Mouse (Mus musculus): ENCODE results near the gene Phxr2.

Gene Phxr2

DNA sequence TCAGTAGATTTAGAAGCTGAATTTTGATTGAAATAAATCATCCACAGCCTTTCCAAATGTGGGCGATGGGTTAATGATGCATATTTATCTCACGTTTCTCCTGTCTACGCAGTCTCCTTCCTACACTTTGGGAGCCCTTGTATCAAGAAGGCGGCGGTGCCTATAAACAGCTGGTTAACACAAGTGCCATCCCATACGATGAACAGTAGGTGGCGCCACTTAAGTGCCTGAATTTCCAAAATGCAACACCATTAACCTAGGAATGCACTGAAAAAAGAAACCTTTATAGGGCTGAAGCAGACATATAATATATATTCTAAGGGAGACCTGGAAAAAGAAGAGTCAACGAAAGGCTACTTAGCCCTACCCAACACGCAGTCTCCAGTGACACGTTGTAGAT, 28.8 kb downstream of the Phxr2 start:
- no peak for DNase-seq (ENCODE audit: extremely low read depth, insufficient read length, low spot score)

DNA sequence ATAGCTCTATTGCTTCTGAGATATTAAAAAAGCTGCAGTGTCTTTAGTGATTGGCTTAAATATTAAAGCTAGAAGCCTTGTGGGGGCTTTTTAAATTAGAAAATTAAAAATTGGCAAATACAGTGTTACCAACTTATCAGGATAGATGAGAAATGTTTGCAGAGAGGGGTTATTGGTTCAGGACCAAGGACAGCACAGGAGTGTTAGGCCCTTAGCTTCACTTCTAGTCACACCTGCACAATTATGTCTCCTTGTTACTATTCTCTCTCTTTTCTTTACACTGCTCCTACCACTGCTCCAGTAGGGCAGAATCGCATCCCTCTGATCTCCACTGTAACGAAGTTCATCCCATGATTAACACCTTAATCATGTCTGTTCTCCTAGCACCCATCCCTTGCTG, 31.0 kb downstream of the Phxr2 start:
- no peak for DNase-seq (ENCODE audit: extremely low read depth, insufficient read length, low spot score)

DNA sequence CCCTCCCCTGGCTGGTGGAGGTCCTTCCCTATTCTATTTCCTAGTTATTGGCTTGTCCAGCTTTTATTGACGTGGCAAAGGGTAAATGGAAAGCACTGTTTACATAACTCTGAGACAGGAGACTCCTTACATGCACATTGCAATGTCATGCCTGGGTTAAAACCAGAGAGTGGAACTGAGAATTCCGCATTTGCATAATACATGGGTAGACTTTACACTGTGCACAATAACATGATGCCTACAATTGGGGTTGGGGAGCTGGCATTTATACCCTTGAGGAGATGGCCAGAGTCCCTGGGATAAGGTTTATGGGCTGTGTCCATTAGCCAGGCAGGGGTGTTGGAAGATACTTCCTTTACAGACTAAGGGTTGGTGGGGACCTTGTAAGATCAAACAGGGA, 32.8 kb downstream of the Phxr2 start:
- no peak for DNase-seq (ENCODE audit: extremely low read depth, insufficient read length, low spot score)

DNA sequence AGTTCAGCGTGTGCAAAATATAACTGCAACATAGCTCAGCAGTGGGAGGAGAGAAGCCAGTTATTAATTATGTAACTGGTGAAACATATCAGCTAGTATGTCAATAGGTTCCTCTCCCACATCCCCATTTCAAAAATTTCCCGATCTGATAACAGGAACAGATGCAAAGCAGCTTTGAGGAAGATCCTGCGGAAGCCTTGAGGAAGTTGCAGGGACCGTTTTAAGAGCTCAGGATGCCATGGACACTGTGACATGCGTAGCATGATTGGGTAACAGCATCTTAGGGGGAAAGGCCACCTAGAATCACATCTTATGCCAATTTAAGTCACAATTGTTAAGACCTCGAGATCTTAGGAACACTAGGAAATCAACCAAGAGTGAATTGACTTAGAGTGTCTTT, 36.2 kb downstream of the Phxr2 start:
- no peak for DNase-seq (ENCODE audit: extremely low read depth, insufficient read length, low spot score)

DNA sequence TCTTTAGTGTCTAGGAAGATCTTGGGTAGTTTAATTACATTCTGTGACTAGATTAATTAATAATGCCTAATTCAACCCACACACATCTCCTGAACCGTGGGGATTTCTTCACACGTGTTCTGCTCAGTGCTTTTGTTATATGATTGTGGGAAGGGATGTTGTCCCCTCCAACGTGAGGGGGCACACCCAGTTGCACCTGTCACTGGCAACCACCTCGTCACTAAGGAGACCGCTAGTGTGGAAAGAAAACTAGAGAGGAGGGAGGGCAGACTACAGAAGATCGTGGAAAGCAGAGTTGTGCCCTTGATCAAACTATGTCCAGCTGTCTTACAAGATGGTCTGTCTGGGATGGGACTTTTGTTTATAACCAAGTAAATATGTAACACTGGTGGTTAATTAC, 40.1 kb downstream of the Phxr2 start:
- DNase-seq (ENCODE audit: extremely low read depth, insufficient read length, low spot score) = no peak

DNA sequence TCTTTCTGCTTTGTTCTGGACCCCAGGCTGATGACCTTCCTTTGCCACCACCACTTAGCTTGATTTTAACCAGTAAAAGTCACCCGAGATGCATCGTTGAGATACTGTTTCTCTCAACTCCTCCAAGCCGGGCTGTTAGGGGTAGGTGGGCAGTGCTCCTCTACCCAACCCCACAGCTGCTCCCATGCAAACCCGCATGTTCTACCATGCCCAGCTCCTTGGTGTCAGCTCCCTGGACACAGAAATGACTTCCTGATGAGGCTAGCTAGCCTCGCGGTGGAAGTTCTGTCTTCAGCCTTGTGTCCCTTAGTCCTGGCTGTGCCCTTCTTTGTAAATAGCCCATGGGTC, 40.9 kb downstream of the Phxr2 start:
- DNase-seq (ENCODE audit: extremely low read depth, insufficient read length, low spot score) = no peak

DNA sequence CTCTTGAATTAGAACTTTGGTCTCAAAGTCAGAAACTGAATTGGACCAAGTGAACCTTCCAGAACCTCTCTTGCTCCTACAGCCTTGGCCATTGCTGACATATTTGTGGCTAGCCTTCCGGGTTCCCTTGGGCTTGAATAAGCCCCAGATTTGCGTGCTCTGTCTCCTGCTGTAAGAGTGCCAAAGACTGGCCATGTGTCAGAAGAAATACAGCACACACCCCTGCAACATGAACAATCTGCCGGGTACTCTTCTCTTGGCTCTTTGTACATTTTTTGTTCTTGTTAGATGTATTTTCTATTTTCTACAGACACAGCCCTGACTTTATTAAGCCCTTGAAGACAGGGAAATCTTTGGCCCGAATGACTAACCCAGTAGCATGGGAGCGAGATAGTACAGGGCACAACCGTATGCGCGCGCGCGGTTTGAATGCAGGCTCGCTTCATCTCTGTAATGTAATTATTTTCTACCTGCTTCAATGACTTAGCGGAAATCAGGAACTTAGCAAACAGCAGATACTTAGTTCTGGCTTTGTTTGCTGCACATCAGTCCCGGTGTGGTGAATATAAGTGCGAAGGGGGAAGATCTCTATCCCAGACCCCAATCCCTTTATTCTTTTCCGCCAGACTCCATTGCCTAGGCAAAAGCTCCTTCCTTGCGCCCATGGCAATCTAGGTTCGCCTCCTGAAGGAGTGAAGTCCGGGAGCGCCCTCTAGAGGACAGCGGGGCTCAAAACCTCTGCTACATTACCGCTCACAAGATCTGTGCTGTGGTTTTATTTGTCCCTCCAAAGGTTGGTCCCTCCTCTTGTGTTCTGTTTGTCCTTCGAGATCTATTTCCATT, 41.5 kb downstream of the Phxr2 start:
- DNase-seq (ENCODE audit: extremely low read depth, insufficient read length, low spot score) = peak; percentile 58

DNA sequence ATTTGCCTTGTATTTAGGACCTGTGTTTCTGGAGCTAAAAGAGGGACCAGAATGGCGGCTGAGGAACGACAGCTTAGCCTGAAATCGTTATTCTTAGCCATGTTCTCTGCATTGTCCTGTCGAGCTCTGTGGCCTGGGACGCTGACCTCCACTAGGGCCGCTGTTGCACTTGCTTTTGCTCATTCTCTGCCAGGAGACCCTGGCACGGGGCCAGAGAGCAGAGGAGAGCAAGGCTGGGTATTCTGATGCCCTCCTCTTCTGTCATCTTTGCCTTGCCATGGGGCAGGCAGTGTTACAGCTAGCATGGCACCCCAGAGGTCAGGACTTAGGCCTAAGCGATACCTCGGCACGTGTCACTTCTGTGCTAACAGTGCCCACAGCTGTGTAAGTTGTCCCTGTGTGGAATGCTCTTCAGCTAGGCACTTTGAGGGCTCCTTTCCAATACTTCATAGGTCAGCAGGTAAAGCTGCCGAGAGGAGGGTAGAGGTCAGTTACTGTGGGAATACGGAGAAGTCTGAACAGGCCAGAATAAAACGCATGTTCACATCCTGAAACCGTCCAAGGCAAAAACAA, 42.6 kb downstream of the Phxr2 start:
- no peak for DNase-seq (ENCODE audit: extremely low read depth, insufficient read length, low spot score)

DNA sequence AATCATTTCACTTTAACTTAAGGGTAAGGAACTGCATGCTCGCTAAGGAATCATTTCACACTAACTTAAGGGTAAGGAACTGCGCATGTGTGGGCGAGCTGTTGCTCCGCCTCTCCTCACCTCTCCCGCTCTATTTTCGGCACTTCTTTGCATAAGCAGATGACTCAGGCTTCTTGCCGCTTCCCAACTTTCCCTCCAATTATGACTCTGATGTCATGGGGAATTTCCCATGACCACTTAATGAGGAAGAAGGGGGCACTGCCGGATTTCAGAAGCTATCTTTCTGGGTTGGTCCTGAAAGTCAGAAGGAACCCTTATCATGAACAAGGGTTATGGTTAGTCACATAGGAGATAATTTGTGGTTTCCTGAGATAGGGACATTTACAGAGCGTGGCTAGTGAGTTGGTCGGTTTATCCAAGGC, 44.5 kb downstream of the Phxr2 start:
- peak; percentile 81 for DNase-seq (ENCODE audit: extremely low read depth, insufficient read length, low spot score)

DNA sequence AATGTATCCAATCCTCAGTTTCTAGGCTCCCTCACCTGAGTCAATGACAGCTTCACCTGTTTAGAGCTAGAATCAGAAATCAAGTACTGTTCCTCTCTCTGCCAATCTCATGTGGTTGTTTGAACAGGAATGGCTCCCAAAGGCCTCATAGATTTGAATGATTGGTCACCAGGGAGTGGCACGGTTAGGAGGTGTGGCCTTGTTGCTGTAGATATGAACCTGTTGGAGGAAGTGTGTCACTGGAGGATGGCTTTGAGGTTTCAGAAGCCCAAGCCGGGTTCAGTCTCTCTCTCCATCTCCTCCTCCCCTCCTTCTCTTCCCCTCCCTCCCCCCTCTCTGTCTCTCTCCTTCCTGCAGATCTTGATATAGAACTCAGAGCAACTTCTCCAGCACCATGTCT, 47.5 kb downstream of the Phxr2 start:
- DNase-seq (ENCODE audit: extremely low read depth, insufficient read length, low spot score) = no peak

DNA sequence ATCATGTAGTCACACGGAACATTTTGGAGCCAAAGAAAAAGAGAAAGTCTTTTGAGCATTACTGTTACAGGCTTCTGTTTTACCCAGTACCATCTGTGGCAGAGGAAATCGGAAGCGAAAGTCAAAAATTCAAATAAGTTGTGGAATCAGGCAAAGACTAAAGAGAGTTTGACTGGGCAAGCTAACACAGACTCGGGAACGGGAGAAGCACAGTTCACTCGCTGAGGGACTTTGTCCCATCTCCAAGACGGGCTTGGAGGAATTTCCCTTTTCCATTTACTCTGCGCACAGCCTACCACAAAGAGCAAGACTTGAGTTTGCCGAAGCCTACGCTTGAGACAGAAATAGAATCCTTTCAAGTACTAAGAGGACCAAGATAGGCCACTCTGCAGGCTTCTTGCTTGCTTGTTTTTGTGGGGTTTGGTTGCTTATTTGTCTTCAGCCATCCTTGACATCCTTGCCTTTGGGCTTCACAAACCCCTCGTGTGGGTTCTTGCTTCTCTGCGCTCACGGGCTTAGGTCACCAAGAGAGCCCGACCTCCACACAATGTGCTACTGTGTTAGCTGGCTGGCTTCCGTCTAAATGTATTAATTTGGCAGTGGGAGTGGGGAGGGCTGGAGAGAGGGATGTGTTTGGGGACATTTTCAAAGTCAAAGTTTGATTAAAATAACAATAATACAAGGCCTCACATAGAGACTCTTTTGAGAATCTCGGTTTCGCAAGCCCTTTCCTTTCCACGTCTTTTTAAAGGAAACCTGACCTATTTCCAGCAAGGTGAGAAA, 49.8 kb downstream of the Phxr2 start:
- DNase-seq (ENCODE audit: extremely low read depth, insufficient read length, low spot score) = no peak
